Mouse (Mus musculus) myocyte (in vitro differentiated cells): ENCODE results near the gene Mcm3. TPM values are rescaled to one million over a fixed set of nuclear protein-coding genes. Genes with fewer than 3 reads are reported as not detected.

Experiments used
- H3K27me3 ChIP-seq: one replicate; pipeline ENCODE4 v1.6.1; 2011; ENCODE audit not compliant: control insufficient read depth, insufficient read depth, insufficient read length
- H3K36me3 ChIP-seq: one replicate; pipeline ENCODE4 v1.6.1; 2011; ENCODE audit not compliant: control insufficient read depth, insufficient read depth
- H3K4me2 ChIP-seq: one replicate; pipeline ENCODE4 v1.6.1; 2011; ENCODE audit warnings: low read depth, control low read depth
- H3K4me3 ChIP-seq: one replicate; pipeline ENCODE4 v1.5.1; 2011; ENCODE audit warnings: mild to moderate bottlenecking, control low read depth, moderate library complexity
- H3K79me2 ChIP-seq: one replicate; pipeline ENCODE4 v1.6.1; 2011; ENCODE audit not compliant: control insufficient read depth, insufficient read depth
- H3ac ChIP-seq: one replicate; pipeline ENCODE4 v1.6.1; 2011; ENCODE audit not compliant: control insufficient read depth, insufficient read length
- CEBPB ChIP-seq: IDR thresholded peaks from 2 replicates; pipeline ENCODE4 v1.6.1; 2011; ENCODE audit warnings: mild to moderate bottlenecking, moderate library complexity; ENCODE audit not compliant: poor library complexity, insufficient read depth, severe bottlenecking
- E2F4 ChIP-seq: IDR thresholded peaks from one replicate; pipeline ENCODE4 v1.6.1; 2011; ENCODE audit warnings: mild to moderate bottlenecking, control low read depth, moderate library complexity; ENCODE audit not compliant: insufficient read depth
- MAX ChIP-seq: IDR thresholded peaks from one replicate; pipeline ENCODE4 v1.6.1; 2011; ENCODE audit warnings: low read depth, mild to moderate bottlenecking, control low read depth
- MYOD1 ChIP-seq, 3 experiments: IDR thresholded peaks; one replicate each; pipeline ENCODE4 v1.6.1; 2011; ENCODE audit warnings: control low read depth in 2 of 3, low read depth in 2 of 3, mild to moderate bottlenecking in 2 of 3, moderate library complexity in 1 of 3; ENCODE audit not compliant: insufficient read length in 2 of 3, control insufficient read depth in 1 of 3
- MYOG ChIP-seq, 3 experiments: IDR thresholded peaks; one replicate each; pipeline ENCODE4 v1.6.1; 2011; ENCODE audit warnings: control low read depth in 2 of 3, low read depth in 2 of 3, mild to moderate bottlenecking in 2 of 3; ENCODE audit not compliant: insufficient read length in 2 of 3, control insufficient read depth in 1 of 3, insufficient read depth in 1 of 3
- POLR2A ChIP-seq: IDR thresholded peaks from one replicate; pipeline ENCODE4 v1.6.1; 2011; ENCODE audit warnings: low read depth, mild to moderate bottlenecking, control low read depth, moderate library complexity; ENCODE audit not compliant: insufficient read length
- POLR2AphosphoS2 ChIP-seq: IDR thresholded peaks from one replicate; pipeline ENCODE4 v1.6.1; 2011; ENCODE audit warnings: low read depth, control low read depth; ENCODE audit not compliant: insufficient read length
- REST ChIP-seq: IDR thresholded peaks from one replicate; pipeline ENCODE4 v1.6.1; 2011; ENCODE audit warnings: mild to moderate bottlenecking, control low read depth, moderate library complexity; ENCODE audit not compliant: insufficient read depth, insufficient read length
- SRF ChIP-seq: IDR thresholded peaks from one replicate; pipeline ENCODE4 v1.6.1; 2011; ENCODE audit warnings: low read depth; ENCODE audit not compliant: control insufficient read depth, insufficient read length
- TCF12 ChIP-seq: IDR thresholded peaks from one replicate; pipeline ENCODE4 v1.6.1; 2011; ENCODE audit warnings: mild to moderate bottlenecking, control low read depth; ENCODE audit not compliant: poor library complexity, insufficient read depth, severe bottlenecking
- TCF3 ChIP-seq: IDR thresholded peaks from one replicate; pipeline ENCODE4 v1.6.1; 2011; ENCODE audit warnings: low read depth, control low read depth; ENCODE audit not compliant: insufficient read length
- USF1 ChIP-seq: IDR thresholded peaks from one replicate; pipeline ENCODE4 v1.6.1; 2011; ENCODE audit warnings: low read depth, mild to moderate bottlenecking, control low read depth, moderate library complexity
- polyA plus RNA-seq: library from polyadenylated mRNA; unstranded; fragments of >200 nt; fragmentation: generic; extraction: Trizol; gene quantifications from one replicate; pipeline ENCODE4 v1.2.1, GENCODE M21; 2012; ENCODE audit warnings: missing spikeins

The Mcm3 gene
- polyA plus RNA-seq, 1 experiment = 23.2 TPM

DNA sequence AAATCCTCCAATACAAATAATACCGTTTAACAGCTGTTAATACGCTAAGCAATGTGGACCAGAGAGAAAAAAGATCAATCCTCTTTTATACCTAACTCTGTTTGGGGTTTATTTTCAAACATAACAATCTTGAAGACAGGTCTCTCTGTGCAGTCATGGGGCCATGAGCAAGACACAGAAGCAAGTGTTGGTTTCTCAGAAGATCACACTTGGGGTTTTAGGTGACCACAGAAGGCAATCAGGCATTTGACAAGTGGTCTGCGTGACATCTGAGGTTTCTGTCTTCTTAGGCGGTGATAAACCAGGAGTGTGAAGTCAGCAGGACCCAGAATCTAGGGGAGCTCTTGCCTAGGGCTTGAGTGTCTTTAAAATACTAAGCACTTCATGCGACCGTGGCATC lies 53.6 kb downstream of the Mcm3 start:
- Histone ChIP-seq H3K79me2 (no peaks in the 10 kb centered on the region), H3ac (no peak overlapping the region), H3K4me3 (no peak overlapping the region), H3K27me3 (no peaks in the 10 kb centered on the region), H3K36me3 (no peaks in the 10 kb centered on the region), H3K4me2 (no peak overlapping the region)
- no peak for TF ChIP-seq REST
- no peak for TF ChIP-seq USF1
- no peak for TF ChIP-seq MYOG (IDR thresholded peaks at IDR 0.05; ENCODE audit: control insufficient read depth in 1 of 3, insufficient read depth in 1 of 3, insufficient read length in 2 of 3, low read depth in 2 of 3)
- no peak for TF ChIP-seq TCF3
- no peak for TF ChIP-seq MYOD1 (IDR thresholded peaks at IDR 0.05; ENCODE audit: control insufficient read depth in 1 of 3, insufficient read length in 2 of 3, low read depth in 2 of 3)
- no peak for TF ChIP-seq POLR2AphosphoS2
- TF ChIP-seq MAX = no peak
- no peak for TF ChIP-seq TCF12
- TF ChIP-seq E2F4 = no peak
- TF ChIP-seq CEBPB = no peak
- no peak for TF ChIP-seq SRF
- TF ChIP-seq POLR2A = no peak

DNA sequence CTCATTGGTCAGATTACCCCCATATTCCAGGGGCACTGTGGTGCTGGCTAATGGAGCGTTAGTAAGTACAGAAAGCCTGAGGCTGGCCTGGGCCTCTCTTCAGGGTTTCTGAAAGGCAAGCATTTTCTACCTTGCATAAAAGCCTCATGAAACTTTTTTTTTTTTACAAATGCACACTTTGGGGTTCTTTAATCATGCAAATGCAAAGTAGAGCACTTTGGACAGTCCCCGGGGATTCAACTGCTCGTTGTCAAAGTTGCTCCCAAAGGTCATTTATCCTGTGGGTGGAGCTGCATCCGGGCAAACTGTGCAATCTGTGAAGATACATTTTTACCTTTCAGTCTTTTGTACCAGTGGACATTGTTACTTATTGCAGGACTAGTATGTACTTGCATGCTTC lies 58.7 kb downstream of the Mcm3 start:
- Histone ChIP-seq H3K36me3 (no peaks in the 10 kb centered on the region), H3K79me2 (no peaks in the 10 kb centered on the region), H3K4me2 (no peak overlapping the region), H3K4me3 (no peak overlapping the region), H3K27me3 (no peaks in the 10 kb centered on the region), H3ac (no peak overlapping the region)
- TF ChIP-seq POLR2AphosphoS2 (no peak), SRF (no peak), E2F4 (no peak), POLR2A (no peak), CEBPB (no peak), USF1 (no peak), MYOG (IDR thresholded peaks at IDR 0.05; ENCODE audit: control insufficient read depth in 1 of 3, insufficient read depth in 1 of 3, insufficient read length in 2 of 3, low read depth in 2 of 3) (no peak), REST (no peak), MYOD1 (IDR thresholded peaks at IDR 0.05; ENCODE audit: control insufficient read depth in 1 of 3, insufficient read length in 2 of 3, low read depth in 2 of 3) (no peak), TCF12 (no peak), MAX (no peak), TCF3 (no peak)

DNA sequence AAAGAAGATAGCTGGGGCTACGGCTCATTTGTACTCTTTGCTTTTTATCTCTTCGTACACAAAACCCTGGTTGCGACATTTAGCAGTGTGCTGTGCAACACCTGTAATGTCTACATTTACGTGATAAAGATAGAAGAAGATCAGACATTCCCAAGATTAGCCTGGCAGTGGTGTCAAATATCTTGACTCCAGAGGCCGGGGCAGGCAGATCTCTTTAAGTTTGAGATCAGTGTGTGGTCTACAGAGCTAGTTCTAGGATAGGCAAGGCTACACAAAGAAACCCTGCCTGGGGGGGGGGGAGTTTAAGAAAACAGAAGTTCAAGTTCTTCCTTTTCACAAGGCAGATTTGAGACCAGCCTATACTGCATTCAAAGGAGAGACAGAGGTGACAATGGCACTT lies 59.8 kb downstream of the Mcm3 start:
- Histone ChIP-seq H3ac (no peak overlapping the region), H3K27me3 (no peaks in the 10 kb centered on the region), H3K4me2 (no peak overlapping the region), H3K4me3 (no peak overlapping the region), H3K36me3 (no peaks in the 10 kb centered on the region), H3K79me2 (no peaks in the 10 kb centered on the region)
- no peak for TF ChIP-seq SRF
- TF ChIP-seq CEBPB = no peak
- TF ChIP-seq TCF12 = no peak
- TF ChIP-seq MAX = no peak
- no peak for TF ChIP-seq MYOG (IDR thresholded peaks at IDR 0.05; ENCODE audit: control insufficient read depth in 1 of 3, insufficient read depth in 1 of 3, insufficient read length in 2 of 3, low read depth in 2 of 3)
- no peak for TF ChIP-seq REST
- TF ChIP-seq MYOD1 (IDR thresholded peaks at IDR 0.05; ENCODE audit: control insufficient read depth in 1 of 3, insufficient read length in 2 of 3, low read depth in 2 of 3) = no peak

DNA sequence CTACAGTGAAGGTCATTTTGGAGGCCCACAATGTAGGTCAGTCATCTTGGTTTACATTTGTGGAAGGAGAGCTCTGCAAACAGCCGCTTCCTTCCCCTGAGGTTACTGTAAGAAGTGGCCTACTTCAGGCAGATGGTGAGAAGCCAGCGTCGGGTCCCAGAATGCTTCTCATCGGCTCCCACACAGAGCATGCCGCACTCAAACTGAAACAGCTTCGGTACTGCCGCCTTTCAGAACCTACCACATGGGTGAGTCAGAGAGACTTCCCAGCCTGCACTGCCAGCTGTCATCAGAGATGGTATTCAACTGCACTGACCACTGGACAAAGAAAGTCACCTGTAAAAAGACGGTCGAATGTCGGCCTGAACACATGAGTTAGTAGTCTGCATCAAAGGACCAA lies 60.3 kb downstream of the Mcm3 start:
- Histone ChIP-seq H3K4me2 (no peak overlapping the region), H3K27me3 (no peaks in the 10 kb centered on the region), H3K36me3 (no peaks in the 10 kb centered on the region), H3K4me3 (no peak overlapping the region), H3ac (no peak overlapping the region), H3K79me2 (no peaks in the 10 kb centered on the region)
- TF ChIP-seq MAX = no peak
- no peak for TF ChIP-seq TCF3
- TF ChIP-seq USF1 = no peak
- no peak for TF ChIP-seq REST
- no peak for TF ChIP-seq MYOD1 (IDR thresholded peaks at IDR 0.05; ENCODE audit: control insufficient read depth in 1 of 3, insufficient read length in 2 of 3, low read depth in 2 of 3)
- TF ChIP-seq SRF = no peak
- no peak for TF ChIP-seq E2F4
- no peak for TF ChIP-seq MYOG (IDR thresholded peaks at IDR 0.05; ENCODE audit: control insufficient read depth in 1 of 3, insufficient read depth in 1 of 3, insufficient read length in 2 of 3, low read depth in 2 of 3)
- TF ChIP-seq POLR2AphosphoS2 = no peak

DNA sequence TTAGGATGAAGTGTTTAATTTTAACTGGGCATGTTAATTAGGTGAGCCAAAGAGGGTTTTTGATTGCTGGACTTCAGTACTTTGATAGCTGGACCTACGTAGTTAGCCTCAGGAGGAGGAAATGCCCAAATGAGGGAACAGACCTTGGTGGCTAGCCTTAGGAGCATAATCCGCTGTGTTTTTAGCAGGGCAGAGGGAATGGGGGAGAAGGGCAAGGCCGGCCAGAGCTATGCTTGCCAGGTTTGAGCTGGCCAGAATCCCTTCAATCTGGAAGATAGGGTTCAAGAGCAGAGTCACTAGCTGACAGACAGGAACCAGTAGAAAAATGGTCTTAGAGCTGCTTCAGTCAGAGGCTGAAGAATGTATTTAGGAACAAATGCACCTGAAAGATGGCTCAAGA lies 62.5 kb downstream of the Mcm3 start:
- TF ChIP-seq POLR2A (no peak), TCF12 (no peak)
- Histone ChIP-seq H3K4me3 (no peak overlapping the region), H3K27me3 (no peaks in the 10 kb centered on the region), H3K4me2 (no peak overlapping the region), H3K79me2 (no peaks in the 10 kb centered on the region), H3K36me3 (no peaks in the 10 kb centered on the region), H3ac (no peak overlapping the region)
